Mouse (Mus musculus) right cerebral cortex, postnatal 25 days (tissue): Measurements from ENCODE around the gene Gm13306.
"Not testable (repeated sequence)": the region's sequence is repeated elsewhere in the genome, so short reads cannot be mapped to it uniquely, and the experiment has no call there.

Experiments
- DNase-seq: peaks from one replicate; pipeline ENCODE4 v3.0.0; 2022

Gene Gm13306

DNA sequence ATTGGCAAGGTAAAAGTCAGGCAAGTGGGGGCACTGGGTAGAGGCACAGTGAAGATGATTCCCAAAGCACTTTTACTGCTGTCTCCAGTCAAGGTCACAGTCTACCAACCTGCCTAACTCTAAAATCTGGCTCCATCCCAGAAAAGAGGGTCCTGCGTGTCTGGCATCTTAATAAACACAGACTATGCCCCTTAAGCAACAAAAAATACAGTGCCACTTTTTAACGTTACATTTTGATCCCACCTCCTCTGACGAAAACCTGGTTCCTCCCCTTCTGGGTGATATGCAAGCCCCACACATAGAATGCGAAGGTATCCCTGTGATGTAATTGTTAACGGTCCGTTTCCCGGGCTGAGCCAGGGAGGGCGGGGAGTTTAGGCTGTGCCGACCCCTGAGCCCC, at the start of gene Gm13306:
Gene Gm13306 (plus strand): TSS at position 301 of the 400 bp plus-strand sequence.
- not testable (repeated sequence) for DNase-seq

- DNase-seq = not testable (repeated sequence)
These were observed 38.7 kb upstream of the Gm13306 start, which contains the start of gene Gm13304 for GRCm38 (mm10) chr4:42114517-42114916. Gm13304 (plus strand) TSS chr4:42114817.

DNA sequence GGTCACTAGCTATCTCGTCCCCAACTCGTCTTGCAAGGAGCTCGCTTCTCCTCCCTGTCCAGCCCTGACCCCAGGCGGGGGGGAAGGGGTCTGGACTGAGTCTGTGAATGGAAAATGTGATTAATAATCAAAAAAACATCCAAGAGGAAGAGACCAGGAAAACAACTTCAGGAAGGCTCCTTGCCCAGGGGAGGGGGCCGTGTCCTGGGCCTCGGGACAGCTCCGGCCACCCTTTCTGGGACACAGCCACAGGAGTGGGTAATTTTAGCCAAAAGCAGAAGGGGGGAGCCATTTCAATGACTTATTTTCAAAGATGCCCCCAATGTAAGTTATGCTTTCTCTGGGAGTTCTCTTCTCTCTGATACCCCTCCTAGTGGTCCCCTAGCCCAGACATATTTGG, 15.3 kb downstream of the Gm13306 start, which contains the start of gene Gm13305:
Gene Gm13305 (minus strand): TSS at position 101 of the 400 bp plus-strand sequence.
- not testable (repeated sequence) for DNase-seq

DNA sequence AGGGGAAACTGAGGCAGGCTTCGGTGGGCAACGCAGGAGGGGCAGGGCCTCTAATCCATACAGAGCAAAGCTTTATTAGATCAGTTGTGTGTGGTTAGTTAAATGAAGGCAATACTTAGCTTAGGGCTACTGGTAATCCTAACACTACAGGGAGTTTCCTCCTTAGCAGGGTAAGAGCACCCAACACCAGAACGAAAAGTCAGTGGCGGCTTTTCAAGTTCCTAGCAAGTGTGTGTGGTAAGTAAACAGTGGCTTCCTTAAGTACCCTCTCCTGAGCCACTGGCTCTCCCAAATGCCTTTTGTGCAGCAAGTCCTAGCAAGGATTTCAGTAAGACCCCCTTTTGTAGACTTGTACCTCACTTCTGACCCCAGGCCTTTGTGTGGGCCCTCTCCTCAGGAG, 25.0 kb downstream of the Gm13306 start:
- DNase-seq = not testable (repeated sequence)

DNA sequence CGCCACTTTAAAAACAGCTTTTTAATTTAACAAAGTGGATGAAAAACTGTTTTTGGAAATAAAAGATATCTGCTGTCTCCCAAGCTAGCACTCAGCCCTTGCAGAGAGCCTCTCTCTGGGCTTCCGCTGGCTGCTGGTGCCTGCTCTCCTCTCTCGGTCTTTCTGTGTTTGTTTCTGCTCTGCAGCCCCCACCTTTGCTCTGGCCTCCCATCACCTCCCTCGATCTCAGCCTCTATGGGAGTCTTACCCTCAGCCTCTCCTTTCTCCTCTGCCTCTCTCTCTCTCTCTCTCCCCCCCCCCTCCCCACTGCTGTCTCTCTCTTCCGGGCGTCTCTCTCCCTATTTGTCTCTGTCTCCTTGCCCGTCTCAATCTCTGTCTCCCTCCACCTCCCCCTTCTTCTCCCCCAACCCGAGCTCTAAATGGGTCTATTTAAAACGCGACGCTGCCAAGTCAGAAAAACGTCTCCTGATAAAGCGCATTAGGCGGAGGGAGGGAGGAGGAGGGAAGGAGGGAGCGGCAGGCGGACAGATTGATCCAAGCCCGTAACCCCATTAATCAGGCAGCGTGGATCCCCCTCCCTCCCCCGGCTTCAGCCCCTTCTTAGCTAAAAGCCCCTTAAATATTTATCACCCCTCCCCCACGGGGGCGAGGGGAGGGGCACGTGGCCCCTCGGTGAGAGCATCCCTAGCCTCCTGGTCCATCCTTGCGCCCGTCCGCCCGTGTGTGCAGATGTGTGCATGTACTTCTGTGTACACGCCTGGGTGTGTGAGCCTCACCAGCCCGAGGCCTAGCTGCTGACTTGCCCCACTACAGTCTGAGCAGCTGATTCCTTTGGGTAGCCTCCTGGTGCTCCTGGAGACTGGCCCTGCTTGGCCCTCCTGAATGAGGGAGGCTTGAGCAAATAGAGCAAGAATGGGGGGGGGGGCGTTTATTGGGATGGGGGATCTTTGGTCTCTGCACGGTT, 30.3 kb downstream of the Gm13306 start:
- not testable (repeated sequence) for DNase-seq

GRCm38 (mm10) chr4:42184324-42184979, 31.2 kb downstream of the Gm13306 start:
- DNase-seq = not testable (repeated sequence)

DNA sequence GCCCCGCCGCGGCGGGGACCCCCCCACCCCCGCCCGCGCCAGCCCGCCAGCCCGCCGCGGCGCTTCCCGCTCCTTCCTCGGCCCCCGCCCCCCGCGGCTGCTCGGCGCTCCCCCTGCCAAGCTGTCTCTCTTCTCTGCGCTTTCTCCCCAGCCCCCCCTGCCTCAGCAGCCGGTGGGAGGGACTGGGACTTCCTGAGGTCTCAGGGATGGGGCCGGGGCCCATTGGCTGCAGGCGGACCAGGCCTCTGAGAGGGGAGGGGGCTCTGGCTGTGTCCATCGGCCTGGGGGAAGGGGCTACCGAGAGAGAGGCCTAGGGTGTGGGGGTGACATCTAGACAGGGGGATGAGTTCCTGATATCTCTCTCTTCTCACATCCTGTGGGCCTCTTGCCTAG, 31.7 kb downstream of the Gm13306 start:
- DNase-seq = not testable (repeated sequence)
